Mouse (Mus musculus) embryo, embryonic 10 days (tissue): ENCODE measurements around the gene Dapp1.
A peak's percentile ranks its signal among the peaks of the same experiment; 100 is the strongest.
"Not testable (repeated sequence)": the region's sequence is repeated elsewhere in the genome, so short reads cannot be mapped to it uniquely, and the experiment has no call there.

Source experiments
- DNase-seq: peaks from one replicate; pipeline ENCODE4 v3.0.0-alpha.2; 2015; ENCODE audit warnings: low spot score

The Dapp1 gene

GRCm38 (mm10) chr3:137918932-137919311 lies 62.4 kb downstream of the Dapp1 start:
- peak; percentile 35 for DNase-seq

DNA sequence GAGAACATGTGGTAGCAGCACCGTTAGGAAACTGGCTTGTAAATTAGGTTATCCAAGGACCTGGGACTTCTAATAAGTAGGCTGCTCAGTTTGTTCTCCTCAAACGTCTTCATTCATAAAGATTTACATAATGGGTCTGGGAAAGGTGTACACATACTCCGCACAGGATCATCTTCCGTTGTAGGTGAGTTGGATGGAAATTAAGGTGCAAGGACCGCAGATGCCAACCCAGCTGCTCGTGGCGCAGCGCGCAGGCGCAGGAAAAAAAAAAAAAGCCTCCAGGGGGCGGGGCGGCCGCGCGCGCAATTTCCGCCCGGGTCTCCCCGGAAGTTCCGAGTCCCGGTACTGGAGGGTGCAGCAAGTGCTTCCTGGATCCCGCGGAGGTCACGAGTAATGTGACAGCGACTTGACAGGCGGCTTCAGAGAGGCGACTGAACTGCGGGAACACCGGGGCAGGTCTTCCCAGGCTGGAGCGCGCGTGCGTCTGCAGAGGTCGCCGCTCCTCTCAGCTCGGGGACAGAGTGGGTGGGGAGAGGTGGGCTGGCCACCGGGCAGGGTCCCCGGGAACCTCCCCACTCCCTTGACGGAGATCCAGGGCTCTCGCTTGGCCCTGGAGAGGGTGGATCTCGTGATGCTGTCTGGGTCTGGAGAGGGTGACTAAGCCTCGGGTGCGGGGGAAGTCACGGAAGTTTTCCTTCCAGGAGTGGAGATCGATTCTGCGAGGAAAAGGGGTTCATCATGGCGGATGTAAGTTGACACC lies 63.0 kb downstream of the Dapp1 start, which contains the start of gene Lamtor3:
TSS of gene Lamtor3 (plus strand) at position 335 of the 760 bp plus-strand sequence.
- DNase-seq = peak; percentile 70

DNA sequence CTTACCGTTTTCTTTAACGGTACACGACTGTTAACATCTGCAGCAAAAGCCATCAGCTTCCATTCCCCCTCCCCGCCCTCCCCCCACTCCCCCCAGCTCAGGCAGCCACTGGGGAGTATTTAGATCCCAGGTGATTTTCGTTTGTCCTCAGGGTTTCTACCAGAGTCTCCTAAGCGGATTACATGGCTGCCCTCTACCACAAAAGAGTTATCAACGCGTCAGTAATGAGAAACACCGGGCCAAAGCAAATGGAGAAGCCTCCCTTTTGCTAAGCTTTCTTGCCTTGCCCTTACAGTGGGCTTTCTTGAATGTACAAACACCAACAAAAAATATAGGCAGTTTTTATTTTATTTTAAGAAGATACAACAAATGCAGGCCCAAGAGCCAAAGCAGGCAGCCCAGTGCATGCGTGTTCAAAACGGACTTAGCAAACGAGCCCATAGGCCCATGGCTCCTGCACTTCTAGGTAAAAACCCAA lies 63.6 kb downstream of the Dapp1 start:
- DNase-seq = peak; percentile 32

GRCm38 (mm10) chr3:137914567-137914966 lies 66.8 kb downstream of the Dapp1 start:
- not testable (repeated sequence) for DNase-seq

GRCm38 (mm10) chr3:137913093-137913492 lies 68.3 kb downstream of the Dapp1 start:
- DNase-seq = no peak

- DNase-seq = no peak
Observed at GRCm38 (mm10) chr3:137900149-137900548, 81.2 kb downstream of the Dapp1 start.

DNA sequence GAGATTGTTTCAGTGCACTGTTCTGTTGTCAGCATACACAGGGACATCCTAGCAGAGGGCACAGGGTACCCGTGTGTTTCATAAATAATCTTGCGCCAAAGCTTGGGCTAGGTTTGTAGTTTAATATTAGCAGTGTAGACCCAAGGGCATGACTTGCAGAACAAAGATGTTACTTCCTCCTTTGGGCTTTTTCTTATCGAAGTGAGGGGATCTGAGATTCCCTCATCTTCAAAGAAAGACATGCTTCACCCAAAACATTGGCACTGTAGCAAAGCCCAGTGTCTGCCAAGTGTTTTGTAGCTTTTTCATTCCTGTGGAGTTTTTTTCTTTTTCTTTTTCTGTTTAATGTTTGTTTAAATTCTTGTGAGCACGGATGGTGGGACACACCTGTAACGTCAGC lies 83.7 kb downstream of the Dapp1 start:
- no peak for DNase-seq

DNA sequence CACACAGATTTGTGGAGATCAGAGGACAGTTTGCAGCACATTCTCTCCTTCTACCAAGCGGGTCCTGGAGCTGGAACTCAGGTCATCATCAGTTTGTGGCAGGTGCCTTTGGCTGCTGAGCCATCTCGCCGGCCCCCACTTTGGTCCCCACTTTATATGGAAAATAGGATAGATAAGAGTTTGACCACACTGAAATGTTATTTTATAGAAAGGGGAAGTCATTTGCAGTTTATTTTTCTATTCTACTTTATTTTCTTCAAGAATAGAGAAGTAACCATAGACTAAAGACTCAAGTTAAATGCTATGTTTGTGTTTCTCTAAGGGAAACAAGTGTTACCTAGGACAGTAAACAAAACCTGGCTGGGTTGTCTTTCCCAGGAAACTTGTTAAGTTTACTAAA lies 84.5 kb downstream of the Dapp1 start:
- no peak for DNase-seq

DNA sequence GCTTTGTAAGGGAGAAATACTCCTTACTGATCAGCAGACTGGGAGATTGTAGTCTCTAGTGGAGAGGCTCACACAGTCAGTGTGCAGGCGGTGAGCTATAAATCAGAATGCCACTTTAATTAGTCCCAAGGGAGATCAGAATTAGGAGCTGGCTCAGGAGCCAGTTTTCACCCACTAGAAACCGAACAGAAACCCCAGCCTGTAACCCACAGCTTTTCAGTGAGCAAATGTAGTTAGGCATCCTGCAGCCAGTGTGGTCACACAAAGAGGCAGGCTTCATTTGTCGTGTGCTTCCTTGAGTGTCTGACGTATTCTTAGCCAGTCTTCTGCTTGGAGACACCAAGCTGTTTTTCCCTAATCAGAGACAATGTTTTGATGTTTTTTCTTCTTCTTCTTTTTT lies 85.0 kb downstream of the Dapp1 start:
- no peak for DNase-seq

- peak; percentile 13 for DNase-seq
Observed at GRCm38 (mm10) chr3:137895196-137895595, 86.1 kb downstream of the Dapp1 start.

GRCm38 (mm10) chr3:137893789-137894188 lies 87.6 kb downstream of the Dapp1 start:
- no peak for DNase-seq

DNA sequence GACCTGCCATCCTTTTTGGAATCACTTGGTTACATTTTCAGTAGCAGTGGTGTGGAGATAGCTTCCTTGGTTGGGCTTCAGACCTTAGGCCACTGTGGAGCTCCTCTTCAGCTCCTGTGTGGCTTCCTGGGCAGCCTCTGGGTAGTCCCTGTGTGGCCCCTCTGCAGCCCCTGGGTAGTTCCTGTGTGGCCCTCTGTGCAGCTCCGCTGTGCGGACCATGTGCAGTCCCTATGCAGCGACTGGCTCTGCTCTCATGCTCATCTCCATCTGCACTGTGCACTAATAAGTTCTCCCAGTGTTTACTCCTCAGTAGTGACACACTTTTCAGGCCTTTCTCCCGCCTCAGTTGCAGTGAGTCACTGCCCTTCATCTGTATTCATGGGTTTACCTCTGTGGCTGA lies 89.2 kb downstream of the Dapp1 start:
- DNase-seq = no peak

DNA sequence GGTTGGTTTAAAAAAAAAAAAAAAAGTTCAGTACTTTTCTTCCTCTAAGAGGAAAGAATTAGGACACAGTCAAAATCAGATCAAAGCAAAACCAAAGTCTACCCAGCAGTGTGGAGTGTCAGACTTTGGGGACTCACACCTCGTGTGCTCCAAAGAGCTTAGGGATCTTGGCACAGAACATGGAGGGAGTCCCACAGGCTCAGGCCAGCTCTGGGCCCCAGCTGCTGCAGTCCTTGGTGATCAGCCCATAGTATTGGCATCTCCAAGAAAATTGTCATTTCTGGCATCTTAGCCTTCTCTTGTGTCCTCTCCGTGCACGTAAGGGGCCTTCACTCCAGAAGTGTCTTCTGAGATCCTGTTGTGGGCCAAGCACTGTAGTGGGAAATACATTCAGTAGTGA lies 90.3 kb downstream of the Dapp1 start:
- DNase-seq = no peak

- no peak for DNase-seq
Observed at GRCm38 (mm10) chr3:137887961-137888360, 93.4 kb downstream of the Dapp1 start.

GRCm38 (mm10) chr3:137881093-137881492 lies 100.3 kb downstream of the Dapp1 start:
- no peak for DNase-seq
